Mouse (Mus musculus) megakaryocyte, embryonic 14.5 days (primary cell): ENCODE results near the gene Casq2. TPM values are rescaled to one million over a fixed set of nuclear protein-coding genes. Genes with fewer than 3 reads are reported as not detected.

Experiments
- H3K27me3 ChIP-seq: replicated peaks from 2 replicates; pipeline ENCODE3; 2012; ENCODE audit warnings: inconsistent platforms
- H3K36me3 ChIP-seq: replicated peaks from 2 replicates; pipeline ENCODE3; 2012; ENCODE audit warnings: low read length, inconsistent platforms, mixed read lengths
- H3K4me1 ChIP-seq: 2 replicates; pipeline ENCODE4 v1.6.1; 2012; ENCODE audit warnings: inconsistent platforms
- H3K4me3 ChIP-seq: replicated peaks from 2 replicates; pipeline ENCODE3; 2012; ENCODE audit warnings: moderate library complexity, mild to moderate bottlenecking, inconsistent platforms
- H3K9me3 ChIP-seq: 2 replicates; pipeline ENCODE4 v1.6.1; 2012; ENCODE audit warnings: inconsistent platforms
- FLI1 ChIP-seq: IDR thresholded peaks from 2 replicates; pipeline ENCODE4 v1.6.1; 2012; ENCODE audit warnings: low read length, inconsistent platforms, mixed read lengths
- GATA1 ChIP-seq: IDR thresholded peaks from 3 replicates; pipeline ENCODE4 v1.6.1; 2012; ENCODE audit warnings: mixed read lengths, low read length, inconsistent platforms, borderline replicate concordance
- polyA plus RNA-seq: library from polyadenylated mRNA; stranded (reverse); fragments of >175 nt; gene quantifications from 2 replicates; pipeline ENCODE4 v1.2.3, GENCODE M21; 2012; ENCODE audit warnings: low replicate concordance; ENCODE audit not compliant: insufficient read depth

The Casq2 gene
- polyA plus RNA-seq, 1 experiment, result not detected

DNA sequence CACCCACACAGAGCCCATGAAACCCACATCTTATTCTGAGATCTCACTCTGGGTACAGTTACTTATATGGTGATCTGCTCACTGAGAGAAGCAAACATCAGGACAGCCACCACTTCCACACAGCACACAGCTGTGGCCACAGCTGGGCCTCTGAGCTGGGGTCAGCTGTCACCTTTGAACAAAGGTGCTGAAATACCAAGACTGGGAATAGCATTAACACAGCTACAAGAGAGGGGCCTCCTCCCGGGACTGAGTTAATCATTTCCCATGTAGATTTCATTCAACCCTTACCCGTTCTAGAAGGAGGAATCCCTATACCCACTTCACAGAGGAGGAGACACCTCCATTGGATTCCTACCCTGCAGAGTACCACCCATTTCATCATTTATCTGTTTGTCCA, 109.5 kb downstream of the Casq2 start:
- peaks cover 9% of the 10 kb centered on the region; the same call in 1 of the 2 replicates for H3K9me3 ChIP-seq
- no peaks in the 10 kb centered on the region for H3K36me3 ChIP-seq
- no peak for TF ChIP-seq GATA1
- no peak for TF ChIP-seq FLI1
- H3K4me1 ChIP-seq, result peaks cover 10% of the 10 kb centered on the region; the same call in 1 of the 2 replicates
- peaks cover 23% of the 10 kb centered on the region for H3K27me3 ChIP-seq
- no peak overlapping the region for H3K4me3 ChIP-seq

Other genes with a start within 250 kb of the Casq2 start
- 0.19 TPM in 1 of 2 replicates, not detected in the other for gene Mab21l3, start 237.5 kb upstream of the Casq2 start, polyA plus RNA-seq
- 1.4 and 2.4 TPM in 2 replicates for gene Slc22a15, start 162.0 kb upstream of the Casq2 start, polyA plus RNA-seq
- not detected in 2 replicates for gene Nhlh2, start 76.3 kb upstream of the Casq2 start, polyA plus RNA-seq
- gene Vangl1, start 118.3 kb downstream of the Casq2 start, polyA plus RNA-seq, result 1.0 and 3.3 TPM in 2 replicates